Mouse (Mus musculus) retina, adult 2 months (tissue): ENCODE measurements at regions not wholly inside any gene's neighbourhood (a gene's known extent, or its start where the extent isn't known, plus 50 kb on each side); places are given as distances from the start of the nearest gene placed in this dataset.
A peak's percentile ranks its signal among the peaks of the same experiment; 100 is the strongest.

Experiments used
- DNase-seq: peaks from one replicate; pipeline ENCODE4 v3.0.0-alpha.2; 2012; ENCODE audit warnings: low read depth, low spot score

DNA sequence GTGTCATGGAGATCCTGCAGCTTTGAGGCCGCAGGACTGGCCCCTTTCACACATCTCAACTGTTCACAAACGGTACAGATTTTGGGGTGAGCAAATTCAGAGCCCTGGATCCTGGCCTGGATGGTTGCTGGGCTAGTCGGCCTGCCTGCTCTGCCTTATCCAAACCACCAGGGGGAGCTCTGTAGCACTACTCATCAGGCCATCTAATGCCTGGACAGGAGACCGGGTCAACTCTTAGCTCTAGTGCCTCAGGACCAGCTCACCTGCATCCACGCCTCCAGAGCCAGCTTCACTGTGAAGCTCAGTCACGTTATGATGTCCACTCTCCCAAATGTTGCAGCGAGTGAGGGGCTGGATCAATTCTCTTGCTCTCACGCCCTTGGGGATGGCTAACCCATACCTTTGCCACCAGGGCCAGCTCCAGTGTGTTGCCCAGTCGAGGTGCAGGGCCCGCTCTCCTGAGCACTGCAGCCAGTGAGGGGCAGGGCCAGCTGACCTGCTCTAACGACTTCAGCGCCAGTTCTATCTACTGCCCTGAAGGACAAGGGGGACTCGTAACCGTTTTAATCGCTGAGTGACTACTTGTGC is 206.8 kb downstream of the Etnk1 start:
- DNase-seq, result peak; percentile 29

DNA sequence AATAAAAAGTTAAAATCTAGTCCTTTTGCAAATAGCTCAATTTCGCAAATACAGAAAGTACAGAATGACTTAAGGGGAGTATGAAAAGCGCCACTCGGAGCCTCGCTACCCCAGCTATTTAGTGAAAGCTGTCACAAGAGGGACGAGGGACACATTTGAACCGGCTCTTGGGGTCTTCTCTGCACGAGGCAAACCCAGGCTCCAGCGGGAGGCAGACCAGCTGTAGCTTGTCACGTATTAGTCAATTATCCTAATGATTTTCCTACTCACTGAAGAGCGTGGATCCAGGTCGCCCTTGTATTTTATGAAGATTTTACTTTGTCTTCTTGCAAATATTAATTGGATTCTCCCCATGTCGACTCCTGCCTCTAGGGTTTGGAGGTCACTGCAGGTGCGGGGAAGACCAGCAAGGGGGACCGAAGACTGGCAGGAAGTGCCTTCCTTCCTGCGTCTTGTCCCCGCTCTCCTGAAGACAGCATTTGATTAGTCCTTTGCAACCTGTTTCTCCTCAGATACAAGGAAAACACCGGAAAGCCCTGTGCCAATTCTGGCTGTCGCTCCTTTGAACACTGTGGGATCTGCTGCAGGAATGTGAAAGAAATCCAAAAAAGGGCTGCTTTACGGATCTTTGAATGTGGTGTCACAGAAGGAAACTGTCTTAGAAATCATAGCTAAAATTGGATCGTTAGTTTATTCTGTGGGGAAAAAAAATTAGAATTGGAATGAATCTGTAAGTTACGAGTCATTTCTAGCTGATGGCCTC is 209.1 kb downstream of the Etnk1 start:
- no peak for DNase-seq

DNA sequence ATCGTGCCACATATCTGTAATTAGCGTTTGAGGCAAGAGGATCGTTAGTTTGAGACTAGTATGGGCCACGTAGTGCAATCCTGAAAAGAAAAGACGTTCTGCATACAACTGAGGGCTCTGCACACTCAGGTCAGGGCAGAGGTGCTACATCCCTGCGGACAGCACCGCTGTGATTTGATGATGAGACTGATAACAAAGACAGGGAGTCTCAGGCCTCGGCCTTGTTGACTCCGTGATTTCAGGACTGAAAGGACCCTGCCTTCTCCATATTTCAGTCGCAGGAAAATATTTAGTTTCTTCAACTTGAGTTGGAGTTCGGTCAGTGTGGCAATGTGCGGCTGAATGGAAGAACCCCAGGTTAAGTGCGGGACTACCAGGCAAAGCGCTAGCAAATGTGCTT is 210.1 kb downstream of the Etnk1 start:
- no peak for DNase-seq

DNA sequence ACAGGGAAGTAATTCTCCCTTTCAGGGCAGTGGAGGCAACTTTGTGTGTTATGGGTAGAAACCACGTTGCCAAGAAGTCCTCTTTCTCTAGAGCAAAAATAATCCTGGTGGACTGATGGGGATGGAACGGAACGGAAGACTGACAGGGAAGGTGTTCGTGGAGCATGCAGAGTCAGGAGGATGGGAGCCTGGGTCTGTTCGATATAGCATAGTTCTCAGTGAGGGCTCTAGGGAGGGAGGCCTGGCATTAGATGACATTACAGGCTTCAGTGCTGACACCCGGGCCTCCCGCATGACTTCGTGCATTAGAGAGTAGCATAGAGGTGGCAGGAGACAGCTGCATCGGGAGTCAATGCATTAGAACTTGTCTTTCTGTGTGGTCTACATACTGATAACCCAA is 211.1 kb downstream of the Etnk1 start:
- no peak for DNase-seq

DNA sequence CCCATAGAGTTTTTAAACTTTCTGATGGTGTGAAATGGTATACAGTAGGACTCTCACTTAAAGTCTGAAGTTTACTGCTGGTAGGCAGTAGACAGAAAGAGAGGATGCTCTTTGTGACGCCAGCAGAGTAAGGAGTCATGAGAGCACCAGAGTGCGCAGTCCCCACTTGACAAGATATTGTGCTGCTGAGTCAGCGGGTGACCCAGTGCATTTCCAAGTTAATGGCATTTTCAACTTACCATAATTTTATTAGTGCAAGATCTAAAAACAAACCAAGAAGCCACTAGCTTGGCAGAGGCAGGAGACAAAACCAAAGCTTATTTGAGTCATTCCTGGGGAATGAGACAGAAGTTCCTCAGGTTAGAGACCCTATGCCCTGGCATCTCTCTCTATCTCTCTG is 213.5 kb downstream of the Etnk1 start:
- DNase-seq, result no peak

DNA sequence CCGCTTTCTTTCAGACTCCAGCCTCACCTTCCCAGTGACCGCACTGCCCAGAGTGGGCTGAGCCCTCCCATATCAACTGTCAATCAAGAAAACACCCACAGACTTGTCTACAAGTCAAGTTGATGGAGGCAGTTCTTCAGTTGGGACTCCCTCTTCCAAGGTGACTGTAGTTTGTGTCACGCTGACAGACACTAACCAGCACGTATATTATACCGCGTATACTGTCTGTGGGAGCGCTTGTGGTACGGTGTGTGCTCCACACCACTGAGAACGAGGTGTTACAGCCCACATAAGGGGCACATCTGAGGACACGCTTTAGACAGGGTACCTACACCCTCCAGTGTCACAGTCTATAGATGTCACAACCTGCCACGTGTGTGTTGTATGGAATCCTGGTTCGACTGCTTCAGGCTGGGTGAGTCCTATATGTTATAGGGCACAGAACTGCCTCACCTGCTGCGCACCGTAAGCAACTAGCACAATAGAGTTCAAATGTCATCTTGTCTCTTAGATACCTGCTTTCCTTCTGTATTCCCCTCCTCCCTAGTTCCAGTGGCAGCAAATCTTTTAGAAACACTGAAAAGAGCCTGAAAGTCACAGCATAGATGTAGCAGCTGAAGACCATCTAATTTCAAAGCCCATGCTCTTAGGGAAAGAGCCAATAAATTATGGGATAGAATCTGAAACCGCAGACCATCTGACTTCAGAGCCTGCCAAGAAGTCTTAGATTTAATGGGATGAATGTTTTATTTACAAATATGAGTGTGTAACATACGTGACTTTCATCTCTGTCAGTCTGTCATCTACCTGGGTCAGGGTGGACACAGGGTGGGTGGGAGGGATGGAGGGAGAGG is 219.8 kb downstream of the Etnk1 start:
- DNase-seq, result no peak

DNA sequence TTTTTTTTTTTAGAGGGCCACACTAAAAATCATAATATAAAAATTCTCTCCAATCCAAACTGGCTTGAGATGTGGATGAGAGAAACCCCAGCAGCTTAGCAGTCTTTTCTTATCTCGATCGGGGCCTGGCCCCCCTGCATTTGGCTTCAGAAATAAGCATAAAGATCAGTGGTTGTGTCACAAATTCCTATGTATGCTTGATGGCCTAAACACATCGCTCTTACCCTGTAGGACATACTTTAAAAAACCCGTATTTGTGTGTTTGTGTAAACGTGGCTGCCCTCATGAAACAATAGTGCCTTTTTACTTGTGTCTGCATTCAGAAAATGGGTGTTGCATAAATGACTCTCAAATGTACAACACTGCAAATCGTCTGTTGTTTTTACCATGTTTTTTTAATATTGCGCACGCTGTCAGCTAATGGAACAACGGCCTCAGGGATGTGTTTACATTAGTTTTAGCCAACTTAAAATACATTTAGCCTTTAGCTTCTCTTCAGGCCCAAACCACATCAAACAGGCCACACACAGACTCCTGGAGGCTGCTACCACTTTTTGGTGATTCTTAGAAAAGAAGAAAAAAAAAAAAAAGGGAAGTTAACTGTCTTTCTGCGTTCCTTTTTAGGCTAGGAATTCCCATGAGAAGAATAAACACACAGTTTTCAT is 226.7 kb downstream of the Etnk1 start:
- no peak for DNase-seq

DNA sequence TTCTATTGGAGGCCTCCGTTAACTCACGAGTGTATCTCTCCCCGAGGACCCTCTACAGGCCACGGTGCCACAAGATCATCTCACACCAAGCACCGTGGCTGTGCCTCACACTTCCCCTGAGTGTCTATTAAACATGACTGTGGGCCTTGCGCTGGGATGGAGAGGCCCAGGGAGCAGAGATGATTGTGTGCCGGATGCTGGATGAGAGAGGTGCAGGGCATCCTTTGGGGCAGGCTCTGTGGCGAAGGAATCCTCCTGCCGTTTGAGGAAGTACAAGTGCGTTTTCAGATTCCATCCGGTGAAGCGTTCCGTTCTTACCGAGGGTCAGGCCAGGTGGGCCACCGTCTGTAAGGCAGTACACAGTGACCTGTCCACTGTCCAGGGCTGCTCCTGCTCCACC is 227.4 kb downstream of the Etnk1 start:
- no peak for DNase-seq

DNA sequence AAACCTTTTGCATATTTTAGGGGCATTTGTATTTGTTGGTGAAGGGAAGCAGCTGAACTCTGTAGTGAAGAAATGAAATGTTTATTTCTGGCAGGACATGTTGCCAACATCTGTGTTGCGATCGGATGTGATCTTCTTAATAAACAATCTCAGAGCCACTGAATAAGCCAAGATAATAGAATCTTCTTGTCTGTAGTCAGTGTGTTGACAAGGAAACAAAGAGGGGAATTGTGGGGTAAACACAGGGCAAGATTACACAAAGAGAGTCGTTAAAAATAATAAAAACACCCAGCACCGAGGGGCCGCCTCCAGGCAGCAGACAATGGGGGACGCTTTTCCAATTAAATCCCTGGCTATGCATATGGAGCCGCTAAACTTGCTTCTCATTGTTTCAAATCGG is 234.4 kb downstream of the Etnk1 start:
- DNase-seq, result no peak

DNA sequence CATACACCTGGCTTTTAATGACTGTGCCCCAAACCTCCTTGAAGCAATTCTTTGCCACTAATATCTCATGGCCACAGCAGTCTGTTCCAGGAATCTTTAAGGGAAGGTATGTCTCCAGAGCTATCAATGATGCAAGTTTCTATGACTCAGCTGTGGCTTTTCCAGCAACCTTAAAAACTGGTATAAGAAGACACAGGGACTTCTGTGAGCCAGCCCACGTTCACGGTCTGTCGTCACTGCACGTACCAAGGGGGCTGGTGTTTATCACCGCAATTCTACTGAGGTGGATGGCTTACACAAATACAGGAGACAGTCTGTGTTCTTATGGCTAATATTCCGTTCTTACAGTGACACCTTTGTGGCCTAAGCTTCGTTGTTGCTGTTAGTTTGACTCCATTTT is 234.9 kb downstream of the Etnk1 start:
- DNase-seq, result no peak

DNA sequence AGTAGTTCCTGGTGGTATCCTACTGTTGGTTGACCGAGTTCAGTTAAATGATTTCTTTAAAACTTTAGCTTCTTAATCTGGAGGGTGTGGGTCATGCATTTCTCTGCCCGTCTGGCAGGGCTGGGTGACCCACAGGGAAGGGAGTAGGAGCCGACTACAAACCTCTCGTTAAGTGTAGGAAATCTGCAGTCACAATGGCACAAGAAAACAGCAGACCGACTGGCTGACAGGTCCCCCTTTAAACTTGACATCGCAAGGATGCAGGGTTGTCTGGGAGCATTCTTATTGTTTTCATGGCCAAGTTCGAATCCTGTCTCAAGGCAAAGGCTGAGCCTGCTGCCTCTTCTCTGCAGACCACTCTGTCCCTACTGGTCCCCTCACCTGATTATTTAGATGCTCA is 235.7 kb downstream of the Etnk1 start:
- no peak for DNase-seq

DNA sequence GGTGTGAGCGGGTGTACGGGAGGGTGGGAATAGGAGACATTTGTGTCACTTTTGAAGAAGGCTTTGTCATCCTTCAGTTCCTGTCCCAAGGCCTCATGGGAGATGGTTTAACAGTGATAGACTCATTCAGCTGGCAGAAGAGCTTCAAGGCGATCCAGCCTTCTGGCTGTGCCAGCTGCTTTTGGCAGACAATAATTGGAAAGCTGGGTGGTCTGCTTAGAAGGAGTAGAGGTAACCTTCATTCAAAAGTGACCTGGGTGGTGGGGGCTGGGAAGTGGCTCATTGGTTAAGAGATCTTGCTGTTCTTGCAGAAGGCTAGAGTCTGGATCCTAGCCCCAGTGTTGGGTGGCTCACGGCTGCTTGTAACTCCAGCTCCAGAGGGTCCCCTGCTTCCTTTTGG is 237.5 kb downstream of the Etnk1 start:
- DNase-seq, result no peak

DNA sequence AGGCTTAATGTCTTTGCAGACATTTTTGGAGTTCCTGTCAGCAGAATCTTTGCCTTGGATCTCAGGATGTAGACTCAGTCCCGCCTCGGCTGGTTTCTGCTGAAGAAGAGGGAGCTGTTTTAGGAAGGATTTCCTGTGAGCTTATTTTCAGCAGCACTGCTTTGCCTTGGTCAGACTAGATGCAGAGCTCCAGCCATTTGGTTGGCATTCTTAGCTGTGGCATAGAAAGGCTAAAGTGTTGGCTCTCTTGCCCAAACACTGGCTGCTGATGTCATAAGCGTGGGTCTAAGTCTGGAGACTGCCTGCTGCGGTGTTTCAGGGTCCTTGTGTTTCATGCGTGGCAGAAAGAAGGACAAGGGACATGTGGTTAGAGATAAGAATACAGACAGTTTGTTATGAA is 245.0 kb downstream of the Etnk1 start:
- no peak for DNase-seq

DNA sequence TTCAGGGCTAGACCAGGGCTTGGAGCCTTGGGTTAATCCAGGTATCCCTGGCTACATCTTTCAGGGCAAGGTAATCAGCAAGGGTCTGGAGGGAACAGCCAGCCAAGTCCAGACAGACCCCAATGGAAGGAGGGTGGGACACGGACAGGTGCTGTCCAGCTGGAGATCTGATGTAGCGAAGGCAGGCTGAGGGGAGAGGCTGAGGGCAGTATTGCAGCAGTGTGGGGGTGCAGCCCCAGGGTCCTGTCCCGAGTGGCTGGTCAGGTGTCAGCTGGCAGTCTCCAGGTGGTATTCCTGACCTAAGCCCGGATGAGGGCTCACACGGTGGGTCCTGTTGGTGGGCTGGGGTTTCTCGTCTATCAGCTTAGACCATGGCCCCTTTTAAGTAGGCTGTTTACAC is 245.7 kb downstream of the Etnk1 start:
- no peak for DNase-seq

DNA sequence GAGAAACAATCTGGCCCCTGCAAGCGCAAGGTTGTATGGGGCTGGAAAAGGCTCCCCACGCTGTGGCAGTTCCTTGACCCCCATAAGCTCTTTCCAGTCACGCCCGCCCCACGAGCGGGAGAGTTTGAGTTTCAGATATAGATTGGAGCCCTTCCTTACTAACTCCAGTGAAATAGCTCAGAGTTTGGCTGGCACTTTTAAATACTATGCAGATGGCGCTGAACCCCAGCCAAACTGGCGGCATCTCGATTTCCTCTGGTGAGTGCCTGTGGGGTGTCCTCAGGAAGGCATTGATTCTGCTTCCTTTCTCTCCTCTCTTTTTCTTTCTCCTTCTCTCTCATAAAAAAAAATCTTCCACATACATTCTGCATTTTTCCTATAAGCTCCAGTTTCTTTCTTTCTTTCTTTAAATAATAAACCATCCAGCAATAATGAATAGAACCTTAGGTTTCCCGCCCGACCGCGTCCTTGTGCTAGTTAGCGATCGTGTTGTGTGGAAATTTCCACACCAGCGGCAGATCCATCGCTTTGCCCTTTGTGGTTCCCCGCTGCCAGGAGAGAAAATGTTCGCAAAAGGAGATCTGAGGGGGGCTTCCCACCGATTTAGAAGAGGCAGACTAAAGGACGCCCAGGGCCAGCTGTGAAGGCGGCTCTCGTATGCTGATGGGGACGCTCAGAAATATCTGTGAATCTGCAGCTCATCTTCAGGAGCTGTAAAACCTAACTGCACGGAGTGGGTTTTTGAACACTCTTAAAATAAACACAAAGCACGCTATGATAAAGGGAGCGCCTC is 247.8 kb downstream of the Etnk1 start:
- no peak for DNase-seq

DNA sequence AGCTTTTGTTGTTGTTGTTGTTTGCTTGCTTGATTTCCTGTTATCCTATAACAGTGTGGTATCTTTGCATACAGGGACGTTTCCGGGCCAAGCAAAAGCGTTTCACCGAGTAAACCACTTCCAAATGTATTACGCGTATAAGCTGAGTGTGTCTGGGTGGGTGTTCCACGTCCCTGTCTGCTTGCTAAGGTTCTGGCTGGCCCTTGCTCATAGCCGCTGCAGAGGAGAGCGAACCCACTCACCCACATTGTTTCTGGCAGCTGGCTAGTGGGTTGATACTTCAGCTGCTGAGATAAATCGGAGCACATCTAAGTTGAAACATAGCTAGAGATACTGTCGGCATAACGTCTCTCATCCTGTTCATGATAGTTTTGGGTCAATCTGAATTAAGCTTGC is 248.4 kb downstream of the Etnk1 start:
- no peak for DNase-seq

DNA sequence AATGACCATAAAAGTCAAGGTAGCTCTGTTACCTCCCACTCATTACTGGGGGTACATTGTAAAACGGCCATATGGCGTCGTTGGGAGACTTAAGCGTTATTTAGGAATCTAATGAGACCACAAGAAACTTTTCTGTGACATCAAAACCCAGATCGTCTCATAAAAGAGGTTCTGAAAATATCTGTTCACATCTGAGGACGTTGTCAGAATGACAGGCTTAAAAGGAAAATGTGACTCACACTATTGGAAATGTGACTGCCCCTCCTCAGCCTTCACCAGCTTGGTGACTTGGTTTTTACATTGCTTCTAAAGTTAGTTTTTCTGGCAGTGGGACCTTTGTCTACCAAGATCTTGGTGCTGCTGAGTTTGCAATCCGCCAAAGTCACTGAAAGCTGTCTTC is 252.9 kb downstream of the Etnk1 start:
- DNase-seq, result no peak

DNA sequence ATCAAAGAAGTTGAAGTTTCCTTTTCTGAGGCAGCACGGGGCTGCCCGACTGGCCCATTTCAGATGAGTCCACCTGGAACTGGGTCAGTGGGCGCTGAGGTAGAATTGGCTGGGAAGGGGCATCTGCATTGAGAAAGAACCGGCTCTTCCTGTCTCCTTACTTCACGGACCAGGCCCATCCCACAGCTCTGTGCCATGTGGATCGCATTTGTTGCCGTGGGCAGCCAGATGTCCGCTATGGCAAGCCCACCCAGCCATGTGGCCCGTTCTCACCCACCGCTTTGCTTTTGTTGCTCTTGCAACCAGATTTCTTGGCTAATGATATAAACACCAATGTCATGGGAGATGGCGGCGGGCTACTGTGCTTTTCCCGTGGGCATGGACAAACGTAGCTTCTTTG is 256.0 kb downstream of the Etnk1 start:
- no peak for DNase-seq

DNA sequence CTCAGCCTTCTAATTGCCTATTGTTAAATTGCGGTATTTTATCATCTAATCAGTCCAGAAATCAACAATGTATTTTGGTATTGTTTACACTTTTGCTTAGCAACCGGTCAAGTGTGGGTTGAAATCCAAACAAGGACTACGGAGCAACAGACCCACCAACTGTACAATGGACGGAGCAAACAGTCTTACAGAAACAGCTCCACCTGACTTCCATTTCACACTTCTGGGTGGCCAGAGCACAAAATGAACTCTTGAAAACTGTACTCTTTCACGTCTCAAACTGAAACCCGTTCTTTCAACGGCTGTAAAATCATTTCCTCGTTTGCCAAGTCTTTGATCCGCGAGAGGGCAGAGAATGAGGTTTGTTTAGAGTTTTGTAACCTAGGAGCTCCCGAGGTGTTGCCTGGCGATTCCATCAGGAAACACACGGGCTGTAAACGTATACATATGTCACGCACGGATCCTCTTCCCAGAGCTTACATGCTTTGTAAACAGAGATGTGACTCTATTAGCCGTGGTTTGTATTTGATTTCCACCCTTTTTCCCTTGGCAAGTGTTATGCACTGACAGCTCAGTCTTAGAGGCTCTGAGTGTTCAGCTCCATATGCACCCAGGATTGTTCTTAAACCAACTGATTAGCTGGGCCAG is 258.3 kb downstream of the Etnk1 start:
- DNase-seq, result no peak

DNA sequence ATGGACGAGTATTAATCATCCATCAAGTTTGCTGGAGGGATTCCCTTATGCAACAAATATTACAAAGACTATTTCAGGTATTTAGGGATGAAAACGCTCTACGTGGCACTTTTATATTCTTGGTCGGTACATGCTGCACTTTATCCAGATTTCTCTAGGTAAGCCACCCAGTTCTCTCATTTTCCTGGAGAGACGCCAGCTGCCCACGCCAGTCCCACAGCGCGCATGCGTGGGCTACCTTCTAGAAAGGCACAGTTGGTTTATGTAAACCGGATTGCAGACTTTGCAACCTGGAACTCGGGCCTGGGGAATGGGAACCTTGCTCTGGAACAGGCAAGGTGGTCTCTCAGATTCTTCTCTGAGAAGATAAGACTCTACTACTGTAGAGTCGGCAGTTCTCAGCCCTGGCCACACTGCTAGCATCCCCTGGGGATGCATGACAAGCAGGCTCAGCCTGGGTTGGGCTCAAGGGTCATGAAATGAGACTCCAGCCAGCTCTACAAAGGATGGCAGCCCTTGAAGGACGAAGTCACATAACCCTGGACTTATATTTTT is 265.0 kb downstream of the Etnk1 start:
- DNase-seq, result no peak
